Mouse (Mus musculus) thymus, adult 2 months (tissue): ENCODE measurements around the gene Asns. TPM values are rescaled to one million over a fixed set of nuclear protein-coding genes. Genes with fewer than 3 reads are reported as not detected.

ENCODE experiments used
- DNase-seq: peaks from one replicate; pipeline ENCODE4 v3.0.0; 2021
- H3K27ac ChIP-seq: fragments of 200-500 bp; 2 replicates; pipeline ENCODE4 v1.5.1; 2012; ENCODE audit warnings: low read length, control low read depth; ENCODE audit not compliant: control insufficient read depth, insufficient read depth
- H3K27me3 ChIP-seq: fragments of 200-500 bp; 2 replicates; pipeline ENCODE4 v1.6.1; 2012; ENCODE audit warnings: mild to moderate bottlenecking, low read length, moderate library complexity, mixed read lengths; ENCODE audit not compliant: control insufficient read depth, insufficient read depth
- H3K36me3 ChIP-seq: fragments of 200-500 bp; 2 replicates; pipeline ENCODE4 v1.6.1; 2012; ENCODE audit warnings: mild to moderate bottlenecking, low read length, moderate library complexity; ENCODE audit not compliant: control insufficient read depth, insufficient read depth
- H3K4me1 ChIP-seq: fragments of 200-500 bp; replicated peaks from 2 replicates; pipeline ENCODE4 v1.6.1; 2012; ENCODE audit warnings: low read length; ENCODE audit not compliant: control insufficient read depth, insufficient read depth
- H3K4me3 ChIP-seq: fragments of 200-500 bp; 2 replicates; pipeline ENCODE4 v1.5.1; 2012; ENCODE audit warnings: mild to moderate bottlenecking, low read length, control low read depth, moderate library complexity; ENCODE audit not compliant: control insufficient read depth, insufficient read depth
- CTCF ChIP-seq: fragments of 200-500 bp; IDR thresholded peaks from 2 replicates; pipeline ENCODE4 v1.5.1; 2012; ENCODE audit warnings: mild to moderate bottlenecking, control low read depth, low read length, moderate library complexity, borderline replicate concordance; ENCODE audit not compliant: control insufficient read depth, poor library complexity, insufficient read depth; ENCODE audit errors: extremely low read depth
- POLR2A ChIP-seq: fragments of 200-500 bp; IDR thresholded peaks from 2 replicates; pipeline ENCODE4 v1.6.1; 2012; ENCODE audit warnings: mild to moderate bottlenecking, low read length, control low read depth, moderate library complexity; ENCODE audit not compliant: control insufficient read depth, poor library complexity, insufficient read depth; ENCODE audit errors: extremely low read depth
- WGBS: fragments of 180-500 bp; shearing (Covaris S2); methylation state at CpG from one replicate; pipeline ENCODE4 v1.1.7; 2018; 5-methylcytosine and 5-hydroxymethylcytosine counted together
- polyA plus RNA-seq: library from polyadenylated mRNA; depleted of rRNA; stranded (reverse); fragments of >200 nt; gene quantifications from 2 replicates; pipeline ENCODE4 v1.2.3, GENCODE M21; 2012; rRNA removed

Gene Asns
- polyA plus RNA-seq: 6.1 and 6.5 TPM in 2 replicates

GRCm38 (mm10) chr6:7692884-7693585 is at the start of gene Asns:
Asns (minus strand) TSS chr6:7693254.
- Histone ChIP-seq H3K36me3 (no peaks in the 10 kb centered on the region), H3K27ac (no peak within 1 kb of the TSS), H3K4me3 (peak within 1 kb of the TSS; percentile 26), H3K4me1 (0 out of 2 replicates have a peak, but pooled peaks cover 3% of the 10 kb centered on the region), H3K27me3 (no peaks in the 10 kb centered on the region; the same call in 1 of the 2 replicates)
- peak; percentile 63 for DNase-seq
- TF ChIP-seq POLR2A (no peak), CTCF (no peak)
- WGBS: 2% methylated on average over 51 of the region's 51 CpGs

GRCm38 (mm10) chr6:7741721-7742120 is 48.7 kb upstream of the Asns start:
- Histone ChIP-seq H3K4me3 (no peak overlapping the region), H3K27ac (no peak overlapping the region), H3K36me3 (no peaks in the 10 kb centered on the region), H3K27me3 (no peaks in the 10 kb centered on the region), H3K4me1 (no peaks in the 10 kb centered on the region)
- TF ChIP-seq POLR2A: no peak
- TF ChIP-seq CTCF: no peak
- 87% methylated on average over 3 of the region's 3 CpGs for WGBS
- DNase-seq: no peak

DNA sequence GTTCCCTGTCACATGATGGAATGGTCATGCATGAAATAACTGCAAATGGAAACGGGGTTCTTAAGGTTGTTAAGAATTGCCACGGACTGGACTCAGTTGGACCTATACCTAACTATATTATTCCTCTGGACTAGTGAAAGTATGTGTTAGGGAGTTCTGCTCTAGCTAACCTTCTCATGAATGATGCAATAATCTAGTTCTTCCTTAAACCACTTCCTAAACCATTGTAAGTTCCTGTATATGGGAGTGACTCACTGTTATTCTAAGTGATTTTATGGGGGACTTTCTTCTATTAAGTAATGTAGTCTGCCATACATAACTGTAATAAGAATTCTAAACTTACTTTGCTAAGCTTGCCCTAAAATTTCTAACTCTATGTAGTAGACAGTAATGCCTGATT is 44.8 kb upstream of the Asns start:
- H3K27ac ChIP-seq: no peak overlapping the region
- no peak for TF ChIP-seq POLR2A
- H3K36me3 ChIP-seq: no peaks in the 10 kb centered on the region
- DNase-seq: no peak
- no peaks in the 10 kb centered on the region for H3K27me3 ChIP-seq
- 93% methylated on average over 2 of the region's 2 CpGs for WGBS
- no peak overlapping the region for H3K4me3 ChIP-seq
- H3K4me1 ChIP-seq: no peaks in the 10 kb centered on the region

GRCm38 (mm10) chr6:7732754-7733708 is 40.0 kb upstream of the Asns start:
- no peak for TF ChIP-seq CTCF

DNA sequence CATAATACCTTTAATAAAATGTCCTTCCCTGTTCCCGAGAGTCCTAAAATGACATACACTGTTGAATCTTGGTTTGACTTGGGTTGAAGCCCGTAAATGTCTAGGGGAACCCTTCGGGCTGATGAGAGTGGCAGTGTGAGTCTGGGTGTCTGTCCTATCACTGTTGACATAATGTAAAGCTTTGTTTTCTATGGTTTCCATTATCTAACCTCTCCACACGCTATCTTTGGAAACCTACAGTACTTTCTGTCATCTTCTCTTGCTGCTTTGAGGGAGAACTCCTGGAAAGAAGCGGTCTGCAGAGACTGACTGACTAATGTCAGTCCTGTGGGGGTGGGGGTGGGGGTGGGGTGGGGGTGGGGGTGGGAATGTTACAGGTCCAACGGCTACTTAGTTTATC is 39.0 kb upstream of the Asns start:
- H3K27ac ChIP-seq: no peak overlapping the region
- H3K36me3 ChIP-seq: no peaks in the 10 kb centered on the region
- H3K4me3 ChIP-seq: no peak overlapping the region
- DNase-seq: no peak
- H3K4me1 ChIP-seq: no peaks in the 10 kb centered on the region
- WGBS: 92% methylated on average over 6 of the region's 6 CpGs
- TF ChIP-seq CTCF: no peak
- no peak for TF ChIP-seq POLR2A
- no peaks in the 10 kb centered on the region for H3K27me3 ChIP-seq

More at GRCm38 (mm10) chr6:7732754-7733708, 40.0 kb upstream of the Asns start:
- Histone ChIP-seq H3K4me1 (no peaks in the 10 kb centered on the region), H3K27me3 (no peaks in the 10 kb centered on the region), H3K4me3 (no peak overlapping the region), H3K27ac (no peak overlapping the region), H3K36me3 (no peaks in the 10 kb centered on the region)
- DNase-seq: peak; percentile 81
- WGBS: 37% methylated on average over 12 of the region's 12 CpGs

DNA sequence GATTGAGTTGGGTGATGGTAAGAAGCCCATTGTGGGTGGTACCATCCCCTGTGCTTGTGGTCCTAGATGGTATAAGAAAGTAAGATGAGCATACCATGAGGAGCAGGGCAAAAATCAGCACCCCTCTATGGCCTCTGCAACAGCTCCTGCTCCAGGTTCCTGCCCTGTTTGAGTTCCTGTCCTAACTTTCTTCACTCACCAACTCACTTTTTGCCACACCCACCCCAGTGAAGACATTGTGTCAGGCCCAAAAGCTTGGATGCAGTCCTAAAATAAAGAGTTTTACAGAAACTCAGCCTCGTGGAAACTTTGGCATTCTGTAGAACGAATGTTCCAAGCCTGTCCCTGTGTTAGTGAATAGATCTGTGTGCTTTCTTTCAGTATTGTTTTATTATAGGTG is 36.1 kb upstream of the Asns start:
- no peak for TF ChIP-seq CTCF
- no peak for TF ChIP-seq POLR2A

DNA sequence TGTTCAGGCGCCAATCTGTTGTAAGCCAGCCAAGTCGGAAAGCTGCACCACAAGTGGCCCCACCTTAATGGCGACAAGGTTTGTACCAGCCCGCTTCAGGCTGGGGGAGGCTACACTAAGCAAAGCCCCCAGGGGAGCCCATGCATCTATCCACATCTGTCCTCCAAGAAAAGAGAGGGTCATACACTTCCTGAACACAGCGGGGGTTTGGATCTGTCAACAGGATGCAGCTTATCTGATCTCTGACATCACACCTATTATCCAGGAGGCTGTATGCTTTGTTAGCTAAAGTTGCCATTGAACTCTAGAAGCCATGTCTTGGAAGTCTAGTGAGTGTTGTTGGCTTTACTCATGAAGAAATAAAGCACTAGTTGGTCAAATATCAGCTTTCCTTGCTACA is 35.2 kb upstream of the Asns start:
- TF ChIP-seq CTCF: no peak
- TF ChIP-seq POLR2A: no peak
- H3K4me3 ChIP-seq: no peak overlapping the region
- no peaks in the 10 kb centered on the region for H3K27me3 ChIP-seq
- H3K27ac ChIP-seq: no peak overlapping the region
- DNase-seq: no peak
- H3K4me1 ChIP-seq: no peaks in the 10 kb centered on the region
- 85% methylated on average over 5 of the region's 5 CpGs for WGBS
- no peaks in the 10 kb centered on the region for H3K36me3 ChIP-seq

More for the DNA sequence above, 36.1 kb upstream of the Asns start:
- Histone ChIP-seq H3K4me3 (no peak overlapping the region), H3K36me3 (no peaks in the 10 kb centered on the region), H3K27ac (no peak overlapping the region), H3K4me1 (no peaks in the 10 kb centered on the region), H3K27me3 (no peaks in the 10 kb centered on the region)
- DNase-seq: no peak
- 85% methylated on average over 2 of the region's 2 CpGs for WGBS
